Mouse (Mus musculus): Measurements from ENCODE around the gene Ube2d2b. TPM values are rescaled to one million over a fixed set of nuclear protein-coding genes. Genes with fewer than 3 reads are reported as not detected.

Ube2d2b gene
- total RNA-seq, 2 experiments from 2014 or later, result not detected

DNA sequence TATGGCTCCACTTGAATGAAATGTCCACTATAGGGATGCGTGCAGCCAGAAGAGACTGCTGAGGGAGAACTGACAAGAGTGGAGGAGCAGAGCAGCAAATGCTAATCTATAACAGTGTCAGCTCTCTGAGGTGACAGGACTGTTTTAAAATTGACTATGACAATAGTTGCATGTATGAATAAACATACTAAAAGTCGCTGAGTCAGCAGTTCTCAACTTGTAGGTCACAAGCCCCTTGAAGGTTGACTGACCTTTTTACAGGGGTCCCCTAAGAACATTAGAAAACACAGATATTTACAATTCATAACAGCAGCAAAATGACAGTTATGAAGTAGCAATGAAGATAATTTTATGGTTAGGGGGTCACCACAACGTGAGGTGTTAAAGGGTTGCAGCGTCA lies 19.1 kb downstream of the Ube2d2b start:
- intact Hi-C loops (cut with DNase I), result no loop called here

GRCm38 (mm10) chr5:107853807-107854206 lies 23.9 kb downstream of the Ube2d2b start:
- DNase-seq (ENCODE audit: low spot score), result peak; percentile 13
- intact Hi-C loops (cut with DNase I), result no loop called here

More for the DNA sequence above, 19.1 kb downstream of the Ube2d2b start:
- no peak for DNase-seq (ENCODE audit: low spot score)

GRCm38 (mm10) chr5:107854556-107854955 lies 24.7 kb downstream of the Ube2d2b start:
- intact Hi-C loops (cut with DNase I), result no loop called here
- no peak for DNase-seq (ENCODE audit: low spot score)

- intact Hi-C loops (cut with DNase I), result no loop called here
- no peak for DNase-seq (ENCODE audit: low spot score)
Observed at GRCm38 (mm10) chr5:107855546-107855945, 25.6 kb downstream of the Ube2d2b start.

- intact Hi-C loops (cut with DNase I), result no loop called here
- no peak for DNase-seq (ENCODE audit: low spot score)
Observed at GRCm38 (mm10) chr5:107858963-107859362, 29.1 kb downstream of the Ube2d2b start.

DNA sequence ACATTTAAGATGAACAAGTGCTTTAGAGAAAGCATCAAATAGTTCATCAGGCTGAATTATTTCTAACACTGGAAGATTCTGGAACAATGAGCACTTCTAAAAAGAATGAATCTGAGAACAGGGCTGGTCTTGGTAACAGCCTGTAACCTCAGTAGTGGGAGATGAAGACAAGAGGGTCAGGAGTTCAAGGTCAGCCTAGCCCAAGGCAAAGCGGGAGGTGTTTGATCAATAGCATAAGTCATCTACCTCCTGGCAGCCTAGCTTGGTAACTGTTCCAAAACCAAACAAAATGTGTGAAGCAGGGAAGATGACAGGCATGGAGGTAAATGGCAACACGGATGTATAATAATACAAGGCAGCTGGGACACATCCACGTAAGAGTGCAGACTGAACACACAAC lies 34.1 kb downstream of the Ube2d2b start:
- no peak for DNase-seq (ENCODE audit: low spot score)
- intact Hi-C loops (cut with DNase I), result no loop called here

- intact Hi-C loops (cut with DNase I), result no loop called here
- DNase-seq (ENCODE audit: low spot score), result no peak
Observed at GRCm38 (mm10) chr5:107866127-107867126, 36.5 kb downstream of the Ube2d2b start.

DNA sequence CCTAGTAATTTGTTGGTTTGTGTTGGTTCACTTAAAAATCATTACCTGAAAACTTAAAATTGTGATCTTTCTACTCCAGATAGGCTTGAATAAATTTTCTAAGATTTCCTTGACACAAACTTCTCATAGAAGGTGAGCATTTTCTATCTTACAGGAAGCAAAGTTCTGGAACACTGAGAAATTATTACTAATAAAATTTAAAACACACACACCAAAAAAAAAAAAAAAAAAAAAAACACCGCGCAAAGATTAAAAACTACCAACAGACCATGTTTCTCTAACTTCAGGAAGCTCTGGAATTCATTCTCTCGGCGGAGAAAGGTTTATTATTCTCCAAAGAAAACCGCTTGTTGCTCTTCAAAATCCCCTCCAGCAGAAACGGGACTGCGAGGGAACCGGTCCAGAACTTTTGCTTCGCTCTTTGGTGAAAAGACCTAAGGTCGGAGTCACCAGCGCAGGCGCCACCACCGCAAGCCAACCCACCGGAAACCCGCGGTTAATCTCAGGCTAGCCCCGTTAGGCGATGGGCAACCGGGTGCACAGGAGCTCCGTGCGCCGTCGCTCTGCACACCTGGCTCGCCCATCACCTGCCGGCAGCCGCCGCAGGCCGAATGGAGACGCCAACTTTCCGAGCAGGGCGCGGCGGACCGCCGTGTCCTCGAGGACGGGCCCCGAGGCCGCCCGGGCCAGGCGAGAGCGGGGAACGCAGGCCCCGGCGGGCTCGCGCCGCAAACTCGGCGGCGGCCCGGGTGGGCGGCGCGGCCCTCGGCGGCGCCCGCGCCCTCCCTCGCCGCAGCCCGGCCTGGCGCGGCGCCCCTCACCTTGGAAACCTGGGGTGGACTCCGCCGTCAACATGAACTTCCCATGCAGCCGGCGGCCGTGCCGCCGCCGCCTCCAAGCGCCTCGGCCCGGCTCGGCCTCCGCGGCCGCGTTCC lies 38.3 kb downstream of the Ube2d2b start:
- intact Hi-C loops (cut with DNase I), result loop anchor here (2.0 kb wide), 1 partner anchor 33 kb away; the partner anchor contains the start of gene Rpl5
- DNase-seq (ENCODE audit: low spot score), result peak; percentile 42

GRCm38 (mm10) chr5:107868905-107869424 lies 39.1 kb downstream of the Ube2d2b start:
- intact Hi-C loops (cut with DNase I), result loop anchor here (2.0 kb wide), 1 partner anchor 32 kb away; the partner anchor contains the start of gene Rpl5
- peak; percentile 90 for DNase-seq (ENCODE audit: low spot score)

DNA sequence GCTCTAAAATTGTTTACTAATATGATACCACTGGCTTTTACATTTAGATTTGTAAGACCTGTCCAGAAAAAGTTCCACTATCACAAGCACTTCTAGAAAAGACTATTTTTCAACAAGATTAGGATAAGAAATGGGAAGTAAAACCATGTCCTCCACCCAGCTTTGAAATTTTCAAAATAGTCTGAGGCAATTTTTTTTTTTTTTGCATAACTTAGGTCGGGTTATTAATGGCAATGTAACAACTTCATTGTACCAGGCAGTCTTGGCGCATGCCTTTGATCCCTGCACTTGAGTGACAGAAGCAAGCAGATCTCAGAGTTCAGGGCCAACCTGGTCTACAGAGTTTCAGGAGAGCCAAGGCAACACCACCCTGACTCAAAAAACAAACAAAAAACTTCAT lies 39.8 kb downstream of the Ube2d2b start:
- intact Hi-C loops (cut with DNase I), result loop anchor here (2.0 kb wide), 1 partner anchor 31 kb away; the partner anchor contains the start of gene Rpl5
- no peak for DNase-seq (ENCODE audit: low spot score)

DNA sequence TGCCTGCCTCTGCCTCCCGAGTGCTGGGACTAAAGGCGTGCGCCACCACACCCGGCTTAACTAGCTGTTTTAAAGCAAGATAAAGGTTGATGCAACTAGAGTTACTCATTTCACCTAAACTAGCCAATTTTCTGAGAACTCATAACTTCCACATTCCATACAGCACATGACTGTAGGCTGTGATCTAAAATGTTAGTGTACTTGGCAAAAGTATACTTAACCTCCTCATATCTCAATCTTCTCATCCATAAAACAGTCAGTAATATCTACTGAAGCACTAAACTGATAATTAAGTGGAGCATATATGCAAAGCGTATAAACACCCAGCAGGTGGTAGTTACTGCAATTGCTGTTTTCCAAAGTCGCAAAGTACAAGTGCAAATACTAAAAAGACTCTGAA lies 43.4 kb downstream of the Ube2d2b start:
- intact Hi-C loops (cut with DNase I), result no loop called here
- no peak for DNase-seq (ENCODE audit: low spot score)

DNA sequence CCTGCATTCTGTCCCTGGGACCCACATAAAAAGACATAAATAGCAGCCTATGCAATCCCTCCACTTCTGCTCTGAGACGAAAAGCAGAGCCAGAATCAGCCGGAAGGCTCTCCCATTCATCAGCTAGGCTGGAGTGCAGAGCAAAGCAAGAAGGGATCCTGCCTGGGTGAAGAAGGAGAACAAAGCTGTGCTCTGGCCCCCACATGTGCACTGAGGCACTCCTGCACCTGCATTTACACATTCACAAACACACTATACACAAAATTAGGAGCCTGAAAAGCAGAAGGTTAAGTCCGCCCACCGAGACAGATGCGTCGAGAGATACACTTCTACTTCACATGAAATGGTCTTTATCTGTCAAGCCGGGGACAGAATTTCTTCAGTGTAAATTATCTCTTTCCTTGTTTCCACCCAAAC lies 44.0 kb downstream of the Ube2d2b start:
- no peak for DNase-seq (ENCODE audit: low spot score)
- intact Hi-C loops (cut with DNase I), result no loop called here

DNA sequence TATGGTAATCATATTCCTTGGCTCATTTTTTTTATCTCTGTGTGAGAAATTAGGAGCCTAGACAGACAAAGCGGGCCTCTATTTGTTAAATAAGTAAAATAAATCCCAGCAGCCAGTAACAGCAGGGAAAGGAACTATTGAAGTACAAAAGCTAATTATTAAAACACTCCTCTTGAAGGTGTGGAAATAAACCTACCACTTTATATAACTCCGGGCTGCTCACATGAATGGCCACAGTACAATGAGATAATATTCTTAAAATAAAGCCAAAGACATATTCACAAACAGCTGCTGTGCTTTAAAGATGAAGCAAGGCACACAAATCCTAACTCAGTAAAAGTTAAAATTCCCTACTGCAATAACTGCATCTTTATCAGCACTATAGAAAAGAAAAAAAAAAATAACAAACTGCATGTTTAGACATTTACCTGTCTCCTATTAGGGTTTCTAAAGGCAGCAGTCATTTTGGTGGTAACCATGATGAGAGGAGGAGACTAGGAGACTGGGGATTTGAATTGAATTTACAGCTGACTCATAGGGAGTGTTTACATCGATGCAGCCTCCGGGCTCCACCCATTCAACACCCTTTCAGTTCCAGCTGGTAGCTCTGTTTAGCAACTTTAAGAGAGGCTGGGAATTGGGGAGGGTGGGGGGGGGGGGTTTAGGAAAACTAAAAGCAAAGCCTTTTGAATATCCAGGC lies 44.8 kb downstream of the Ube2d2b start, which contains the start of gene Evi5:
Gene Evi5 (minus strand): TSS at position 547 of the 700 bp plus-strand sequence.
- intact Hi-C loops (cut with DNase I), result loop anchor here (5.0 kb wide), 1 partner anchor 82 kb away; no protein-coding TSS in a partner anchor
- DNase-seq (ENCODE audit: low spot score), result no peak

DNA sequence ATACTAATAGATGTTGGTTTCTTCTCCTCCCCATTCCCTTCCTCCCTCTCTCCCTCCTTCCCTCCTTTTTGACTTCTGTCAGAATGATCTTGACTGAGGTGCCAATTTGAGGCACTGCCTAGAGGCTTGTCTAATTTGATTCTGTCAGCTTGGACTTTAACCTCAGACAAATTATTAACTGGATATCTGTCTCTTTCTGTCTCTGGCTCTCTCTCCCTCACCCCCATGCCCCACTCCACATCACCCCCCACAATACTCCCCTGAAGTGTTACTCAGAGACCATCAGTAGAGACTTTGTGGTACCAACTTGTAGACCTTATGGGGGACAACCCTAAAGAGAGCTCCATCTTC lies 45.3 kb downstream of the Ube2d2b start:
- no peak for DNase-seq (ENCODE audit: low spot score)
- intact Hi-C loops (cut with DNase I), result loop anchor here (5.0 kb wide), 1 partner anchor 83 kb away; no protein-coding TSS in a partner anchor

GRCm38 (mm10) chr5:107877053-107877452 lies 47.2 kb downstream of the Ube2d2b start:
- no peak for DNase-seq (ENCODE audit: low spot score)
- intact Hi-C loops (cut with DNase I), result loop anchor here (5.0 kb wide), 1 partner anchor 85 kb away; no protein-coding TSS in a partner anchor

DNA sequence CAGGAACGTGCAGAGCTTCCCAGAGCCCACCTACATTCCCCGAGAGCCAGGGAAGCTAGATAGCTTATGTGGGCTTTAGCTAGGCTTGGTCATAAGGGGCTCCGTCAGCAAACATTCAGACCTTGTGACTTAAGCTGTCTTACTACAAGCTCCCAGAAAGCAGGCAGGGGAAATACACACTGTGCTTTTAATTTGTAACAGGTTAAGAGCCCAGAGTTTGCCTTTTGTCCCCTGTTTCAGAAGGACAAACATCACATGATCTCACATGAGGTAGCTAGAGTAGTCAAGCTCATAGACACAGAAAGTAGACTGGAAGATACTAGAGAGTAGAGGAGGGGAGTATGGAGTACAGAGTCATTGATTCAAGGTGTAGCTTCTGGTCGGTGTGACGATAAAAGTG lies 50.8 kb downstream of the Ube2d2b start:
- intact Hi-C loops (cut with DNase I), result no loop called here
- no peak for DNase-seq (ENCODE audit: low spot score)
